Mouse (Mus musculus) left cerebral cortex, adult 11 months (tissue): ENCODE results near the gene Rhbdf1.
A peak's percentile ranks its signal among the peaks of the same experiment; 100 is the strongest.
"Not testable (repeated sequence)": the region's sequence is repeated elsewhere in the genome, so short reads cannot be mapped to it uniquely, and the experiment has no call there.

Experiments used
- DNase-seq: peaks from one replicate; pipeline ENCODE4 v3.0.0; 2022; ENCODE audit warnings: low spot score

Gene Rhbdf1

GRCm38 (mm10) chr11:32220607-32221224, 1.4 kb downstream of the Rhbdf1 start:
- no peak for DNase-seq

- DNase-seq, result no peak
Observed at GRCm38 (mm10) chr11:32219287-32219686, 2.8 kb downstream of the Rhbdf1 start.

DNA sequence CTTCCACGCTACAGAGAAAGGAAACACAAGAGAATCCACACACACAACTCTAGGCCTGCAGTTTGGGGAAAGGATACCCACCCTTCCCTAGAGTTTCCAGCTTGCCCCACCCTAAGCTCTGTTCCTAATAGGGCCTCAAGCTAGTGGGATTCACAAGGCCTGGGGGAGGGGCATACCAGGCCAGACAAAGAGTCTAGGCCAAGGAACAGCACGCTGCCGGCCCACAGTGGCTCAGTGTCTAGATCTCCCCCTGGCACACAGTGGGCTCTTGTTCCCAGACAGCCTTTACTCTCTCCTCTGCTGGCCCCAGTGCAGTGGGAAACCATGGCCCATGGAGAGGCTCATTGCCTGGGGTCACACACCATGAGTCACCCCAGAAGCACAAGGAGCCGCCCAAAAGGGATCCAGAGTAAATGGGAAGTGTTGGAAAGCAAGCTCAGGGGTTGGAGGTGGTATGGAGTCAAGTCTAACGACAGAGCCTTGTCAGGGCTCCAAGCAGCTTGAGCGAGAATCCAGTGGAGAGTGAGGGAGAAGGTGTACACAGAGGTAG, 3.5 kb downstream of the Rhbdf1 start:
- DNase-seq, result no peak

DNA sequence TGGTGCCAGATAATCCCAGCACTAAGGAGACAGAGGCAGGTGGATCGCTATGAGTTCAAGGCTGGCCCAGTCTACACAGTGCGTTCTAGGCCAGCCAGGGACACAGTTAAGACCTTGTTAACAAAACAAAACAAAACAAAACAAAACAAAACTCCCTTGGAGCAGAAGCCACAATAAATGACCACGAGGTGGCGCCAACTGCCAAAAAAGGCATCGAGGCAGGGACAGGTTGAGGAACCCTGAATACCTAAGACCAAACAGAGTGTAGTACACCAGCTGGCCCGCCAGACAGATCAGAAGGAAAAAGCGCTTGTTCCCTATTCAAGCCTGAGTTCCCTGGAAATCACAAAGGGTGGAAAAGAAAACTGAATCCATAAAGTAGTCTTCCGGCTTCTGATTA, 5.2 kb downstream of the Rhbdf1 start:
- no peak for DNase-seq

DNA sequence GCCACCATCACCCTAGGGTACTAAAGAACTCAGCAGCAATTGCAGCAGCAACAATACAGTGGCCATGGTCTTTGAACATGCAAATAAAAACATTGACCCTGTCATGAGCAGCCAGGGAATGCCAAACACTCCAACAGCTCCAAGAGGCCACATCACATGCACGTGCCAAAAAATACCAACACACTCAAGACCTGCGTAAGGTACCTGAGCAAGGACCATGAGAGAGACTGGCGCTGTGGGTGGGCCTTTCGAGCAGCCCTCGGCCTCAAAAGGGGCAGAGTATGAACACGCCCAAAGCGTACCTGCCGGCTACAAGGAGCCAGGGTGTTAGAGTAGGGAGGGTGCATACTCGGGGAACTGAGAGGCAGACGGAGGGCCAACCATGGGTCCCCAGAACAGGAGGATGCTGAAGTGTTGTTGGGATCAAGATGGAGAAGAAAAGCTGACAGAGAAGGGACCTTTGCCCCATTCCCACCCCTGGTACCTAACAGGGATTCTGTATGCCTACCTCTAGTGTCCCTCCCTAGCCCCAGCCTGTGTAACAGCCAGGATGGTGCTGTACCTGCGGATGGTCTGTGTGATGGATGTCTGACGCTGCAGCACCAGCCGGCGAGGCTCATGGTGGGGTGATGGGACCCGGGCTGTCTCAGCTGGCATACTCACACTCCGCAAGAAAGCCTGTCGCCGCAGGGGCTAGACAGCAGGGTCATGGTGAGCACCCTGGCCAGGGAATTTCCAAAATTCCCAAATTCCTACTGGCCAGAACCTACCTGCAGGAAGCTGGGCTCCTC, 6.5 kb downstream of the Rhbdf1 start:
- DNase-seq, result no peak

GRCm38 (mm10) chr11:32210623-32211022, 11.5 kb downstream of the Rhbdf1 start:
- DNase-seq, result no peak

GRCm38 (mm10) chr11:32205058-32205873, 16.8 kb downstream of the Rhbdf1 start, which contains the start of gene Snrnp25:
Gene Snrnp25, plus strand, starts transcription at chr11:32205415.
- peak; percentile 95 for DNase-seq

GRCm38 (mm10) chr11:32201922-32202685, 20.0 kb downstream of the Rhbdf1 start:
- no peak for DNase-seq

- not testable (repeated sequence) for DNase-seq
Observed at GRCm38 (mm10) chr11:32200992-32201391, 21.1 kb downstream of the Rhbdf1 start.

DNA sequence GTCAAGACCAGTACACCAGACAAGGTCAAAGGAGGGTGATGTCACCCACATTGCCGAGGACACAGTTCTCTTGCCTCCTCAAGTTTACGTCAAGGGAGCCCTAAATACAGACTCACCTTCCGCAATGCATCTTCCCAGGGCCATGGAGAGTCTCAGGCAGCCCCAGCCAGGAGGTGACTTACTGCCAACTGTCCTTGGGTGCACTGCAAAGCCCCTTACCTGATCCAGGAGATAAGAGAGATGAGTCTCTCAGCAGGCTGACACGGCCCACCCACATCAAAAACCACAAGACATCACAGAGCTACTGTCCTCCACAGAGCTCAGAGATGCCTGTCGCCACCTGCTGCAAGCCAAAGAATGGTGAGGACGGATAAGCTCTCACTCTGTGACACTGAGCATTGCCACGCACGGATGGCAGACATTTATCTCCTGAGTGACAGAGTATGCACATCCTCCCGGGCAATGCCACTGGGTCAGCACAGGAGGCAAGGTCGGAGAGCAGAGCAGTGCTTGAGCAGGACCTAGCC, 22.0 kb downstream of the Rhbdf1 start, which contains the start of gene Il9r:
Il9r (minus strand) TSS at position 205 of the 527 bp plus-strand sequence.
- DNase-seq, result no peak

- DNase-seq, result no peak
Observed at GRCm38 (mm10) chr11:32199230-32199629, 22.9 kb downstream of the Rhbdf1 start.

- no peak for DNase-seq
Observed at GRCm38 (mm10) chr11:32198256-32198955, 23.7 kb downstream of the Rhbdf1 start.

DNA sequence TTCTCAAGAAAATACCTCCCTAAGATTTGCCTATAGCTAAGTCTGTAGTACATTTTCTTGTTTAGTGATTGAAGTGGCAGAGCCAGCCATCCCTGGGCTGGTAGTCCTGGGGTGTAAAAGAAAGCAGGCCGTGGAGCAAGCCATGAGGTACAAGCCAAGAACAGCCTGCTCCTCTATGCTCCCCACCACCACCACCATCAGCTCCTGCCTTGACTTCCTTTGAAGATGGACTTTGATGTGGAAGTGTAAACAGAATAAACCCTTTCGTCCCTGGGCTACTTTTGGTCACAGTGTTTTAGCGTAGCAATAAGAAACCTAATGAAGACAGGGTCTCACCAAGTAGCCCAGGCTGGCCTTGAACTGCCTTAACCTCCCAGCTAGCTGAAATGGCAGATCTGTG, 24.3 kb downstream of the Rhbdf1 start:
- no peak for DNase-seq

- DNase-seq, result no peak
Observed at GRCm38 (mm10) chr11:32196727-32197126, 25.4 kb downstream of the Rhbdf1 start.

DNA sequence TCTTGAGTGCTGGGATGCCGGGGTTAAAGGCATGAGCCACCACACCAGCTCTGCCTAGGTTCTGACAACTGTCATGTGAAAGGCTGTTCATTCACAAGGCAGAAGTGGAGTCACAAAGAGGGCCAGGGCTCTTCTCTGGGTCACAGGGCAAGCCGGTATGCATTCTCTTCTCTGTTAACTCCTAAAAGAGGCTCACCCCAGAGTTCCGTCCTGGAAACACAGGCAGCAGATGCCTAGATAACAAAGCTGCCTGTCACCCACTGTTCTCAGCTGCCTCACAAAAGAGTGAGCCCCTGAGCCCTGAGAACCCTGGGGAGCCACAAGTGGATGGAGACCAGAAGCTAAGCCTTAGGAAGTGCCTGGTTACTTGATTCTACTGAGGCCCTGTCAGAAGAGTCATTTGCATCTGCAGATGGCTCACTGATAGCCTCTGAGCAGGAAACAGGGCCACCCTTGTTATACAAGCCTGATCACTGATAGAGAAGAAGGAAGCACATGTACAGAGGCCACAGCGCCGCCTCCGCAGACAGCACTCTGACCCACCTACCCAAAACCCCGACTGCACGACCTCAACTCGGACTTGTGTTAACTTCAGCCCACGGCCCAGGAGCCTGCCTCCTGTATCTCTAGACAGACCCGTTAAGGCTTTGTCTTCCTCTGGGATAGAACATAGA, 26.1 kb downstream of the Rhbdf1 start:
- DNase-seq, result no peak

DNA sequence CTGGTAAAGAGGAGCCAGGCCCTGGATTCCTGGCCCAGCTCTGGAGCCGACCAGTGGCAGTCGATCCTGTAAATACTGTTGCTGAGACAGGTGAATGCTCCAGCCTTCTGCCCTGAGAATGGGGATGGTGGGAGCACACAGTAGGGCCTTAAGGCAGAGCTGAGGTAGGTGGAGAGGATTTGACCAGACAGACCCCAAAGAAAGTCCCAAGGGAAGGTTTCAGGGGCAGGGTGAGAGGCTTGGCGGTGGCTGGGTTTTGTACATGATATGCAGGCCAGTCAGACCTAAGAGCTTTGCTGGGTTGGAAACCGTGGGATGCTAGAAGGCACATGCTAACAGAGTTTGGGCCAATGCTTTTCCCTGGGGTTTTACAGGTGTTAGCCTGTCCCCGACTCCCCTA, 27.5 kb downstream of the Rhbdf1 start:
- no peak for DNase-seq

- DNase-seq, result no peak
Observed at GRCm38 (mm10) chr11:32194086-32194485, 28.0 kb downstream of the Rhbdf1 start.

DNA sequence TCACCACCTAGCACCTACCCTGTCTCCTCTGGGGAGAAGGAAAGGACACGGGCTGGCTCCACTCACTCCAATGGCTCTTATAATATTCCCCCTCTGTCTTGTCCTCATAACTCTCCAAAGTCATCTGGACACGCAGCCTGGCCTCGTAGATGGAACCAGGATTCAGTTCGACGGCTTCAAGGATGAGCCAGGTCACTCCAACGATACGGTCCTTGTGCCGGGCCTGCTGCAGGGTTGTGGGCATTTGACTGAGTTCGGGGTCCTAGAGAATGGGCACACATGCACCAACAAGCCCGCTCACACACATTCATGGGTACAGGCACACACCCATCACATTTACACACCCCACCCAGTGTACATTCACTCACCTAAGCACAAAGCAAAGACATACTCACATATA, 28.9 kb downstream of the Rhbdf1 start:
- DNase-seq, result no peak

DNA sequence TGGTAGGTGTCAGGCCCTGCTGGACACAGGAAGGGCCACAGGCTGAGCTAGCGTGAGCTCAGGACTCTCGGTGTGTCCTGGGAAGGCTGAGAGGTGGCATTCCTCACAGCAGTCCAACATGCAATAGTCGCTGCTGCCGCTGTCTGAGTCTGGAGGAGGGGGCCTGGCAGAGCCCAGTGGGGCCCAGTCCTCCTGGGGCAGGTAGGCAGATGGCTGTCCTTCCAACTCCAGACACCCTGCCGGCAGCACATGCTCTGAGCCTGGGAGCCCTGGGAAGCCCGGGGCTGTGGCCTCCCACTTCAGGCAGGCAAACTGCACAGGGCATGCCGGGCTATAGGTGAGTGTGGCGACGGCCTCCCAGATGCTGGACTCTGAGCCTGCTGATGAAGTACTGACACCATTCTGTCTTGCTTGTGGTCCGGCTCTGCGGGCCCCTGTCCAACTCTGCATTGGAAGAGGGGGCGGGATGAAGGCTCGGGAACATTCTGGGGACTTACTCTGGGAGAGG, 31.4 kb downstream of the Rhbdf1 start:
- no peak for DNase-seq

GRCm38 (mm10) chr11:32190119-32190518, 32.0 kb downstream of the Rhbdf1 start:
- DNase-seq, result no peak
